In the genomic region with DNA sequence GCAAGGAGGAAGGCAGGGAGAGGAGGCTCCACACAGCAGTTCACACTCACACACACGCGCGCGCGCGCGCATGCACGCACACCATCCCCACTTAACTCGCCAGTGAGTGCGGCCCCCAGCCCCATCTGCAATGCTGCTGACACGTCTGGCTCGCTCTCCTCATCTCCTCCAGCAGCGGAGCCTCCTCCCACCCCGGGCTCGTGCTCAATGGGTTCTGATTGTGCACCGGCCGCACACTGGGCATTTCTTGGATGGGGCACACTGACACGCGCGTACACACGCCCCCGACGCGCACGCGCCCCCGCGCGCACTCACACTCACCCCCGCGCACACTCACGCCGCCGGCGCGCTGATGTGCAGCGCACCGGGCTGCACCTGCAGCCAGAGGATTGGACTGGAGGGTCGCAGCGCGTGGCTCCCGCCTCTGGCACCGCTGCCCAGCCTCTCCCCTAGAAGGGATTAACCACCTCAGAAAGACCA, we compare ENCODE assay signal across 8 mouse cellular contexts. TPM values are rescaled to one million over a fixed set of nuclear protein-coding genes. Genes with fewer than 3 reads are reported as not detected.
DNase-seq lines count a peak whose midpoint lies in the region; ATAC-seq lines count a peak whose summit lies in the region.

No protein-coding gene starts in this region.

- no peak overlapping the region for H3K27ac ChIP-seq in kidney, embryonic 16.5 days (ENCODE audit: low read length)
- H3K27ac ChIP-seq in neural tube, embryonic 14.5 days (ENCODE audit: low read depth, low read length): peak overlapping the region; percentile 91

- no peak for ATAC-seq in kidney, embryonic 16.5 days (ENCODE audit: low FRiP score, low TSS enrichment)
- peak; percentile 86 for ATAC-seq in neural tube, embryonic 14.5 days (ENCODE audit: low read depth)

- H3K27me3 ChIP-seq in kidney, embryonic 16.5 days (ENCODE audit: insufficient read depth, low read length): peaks cover 46% of the 10 kb centered on the region
- no peaks in the 10 kb centered on the region for H3K27me3 ChIP-seq in neural tube, embryonic 14.5 days (ENCODE audit: control insufficient read depth, insufficient read depth, low read length)

- H3K36me3 ChIP-seq in kidney, embryonic 16.5 days (ENCODE audit: insufficient read depth, low read length): no peaks in the 10 kb centered on the region
- no peaks in the 10 kb centered on the region for H3K36me3 ChIP-seq in neural tube, embryonic 14.5 days (ENCODE audit: control insufficient read depth, insufficient read depth, low read length)

- DNase-seq in kidney, postnatal 25 days: no peak
- peak; percentile 24 to 30 for DNase-seq in cerebellum, postnatal 36 days
- peak; percentile 80 to 85 for DNase-seq in frontal cortex, postnatal 36 days (ENCODE audit: low spot score in 2 of 2)
- DNase-seq in left cerebral cortex, postnatal 10 days (ENCODE audit: extremely low spot score in 1 of 2, low spot score in 2 of 2): peak; percentile 82
- no peak for DNase-seq in adrenal gland, adult 8-10 months
- DNase-seq in urinary bladder, postnatal 10 days (ENCODE audit: low spot score): no peak

- H3K9ac ChIP-seq in kidney, embryonic 16.5 days (replicated peaks; ENCODE audit: low read length): no peak overlapping the region
- peak overlapping the region; percentile 72 for H3K9ac ChIP-seq in neural tube, embryonic 14.5 days (replicated peaks; ENCODE audit: low read depth, low read length)

- peak overlapping the region; percentile 89 for H3K4me2 ChIP-seq in kidney, embryonic 16.5 days (replicated peaks; ENCODE audit: low read depth, low read length)
- peak overlapping the region; percentile 72 for H3K4me2 ChIP-seq in neural tube, embryonic 14.5 days (ENCODE audit: low read depth, low read length)

- peak overlapping the region; percentile 51 for H3K4me3 ChIP-seq in kidney, embryonic 16.5 days (ENCODE audit: low read length)
- H3K4me3 ChIP-seq in neural tube, embryonic 14.5 days (ENCODE audit: low read depth, low read length): peak overlapping the region; percentile 46

- WGBS in kidney, embryonic 16.5 days: under 1% methylated on average over 40 of the region's 43 CpGs
- 0% methylated on average over 43 of the region's 43 CpGs for WGBS in neural tube, embryonic 14.5 days

- no peaks in the 10 kb centered on the region for H3K9me3 ChIP-seq in kidney, embryonic 16.5 days (ENCODE audit: low read length)
- H3K9me3 ChIP-seq in neural tube, embryonic 14.5 days (ENCODE audit: control insufficient read depth, low read length): no peaks in the 10 kb centered on the region

- intact Hi-C loops in left cerebral cortex, postnatal 10 days (cut with DNase I): loop anchor here (2.0 to 5.0 kb wide), 5 partner anchors 69 to 735 kb away; no protein-coding TSS in a partner anchor

- H3K4me1 ChIP-seq in kidney, embryonic 16.5 days (ENCODE audit: insufficient read depth, low read length): peaks cover 17% of the 10 kb centered on the region
- H3K4me1 ChIP-seq in neural tube, embryonic 14.5 days (ENCODE audit: control insufficient read depth, insufficient read depth, low read length): peaks cover 8% of the 10 kb centered on the region

RNA-seq across cellular contexts. Expression of a gene that starts 1.1 kb away (rescaled TPM):
- polyA plus RNA-seq in kidney, embryonic 16.5 days (2015; fragmentation: Nextera tagmentation; extraction: Ambion mirVana): 0.34 and 0.37 TPM in 2 replicates
- 100 to 1,000 TPM; 318 to 347 TPM for total RNA-seq in left cerebral cortex, postnatal 10 days (2021)
- polyA plus RNA-seq in neural tube, embryonic 14.5 days (2014; fragmentation: Nextera tagmentation; extraction: Ambion mirVana): 58.1 and 87.8 TPM in 2 replicates
- total RNA-seq in adrenal gland, adult 8-10 months (2022): under 1 TPM; 0.24 to 0.86 (median 0.70) TPM

Comparison
In these comparisons a context has a peak if more than half of its experiments do, and no peak if none do; other contexts are left out.
1. DNase-seq: peak in cerebellum, postnatal 36 days (2 of 2), frontal cortex, postnatal 36 days (2 of 2) and left cerebral cortex, postnatal 10 days (2 of 2); none in kidney, postnatal 25 days (0 of 2), adrenal gland, adult 8-10 months (single experiment) and urinary bladder, postnatal 10 days (single experiment).
2. RNA of a gene that starts 1.1 kb away (total RNA-seq): 318 to 347 TPM in left cerebral cortex, postnatal 10 days; 0.24 to 0.86 TPM in adrenal gland, adult 8-10 months; every median in the first group is over 100 times any median in the second.